Comparison of ENCODE assay signal across 8 mouse cellular contexts in the genomic region with DNA sequence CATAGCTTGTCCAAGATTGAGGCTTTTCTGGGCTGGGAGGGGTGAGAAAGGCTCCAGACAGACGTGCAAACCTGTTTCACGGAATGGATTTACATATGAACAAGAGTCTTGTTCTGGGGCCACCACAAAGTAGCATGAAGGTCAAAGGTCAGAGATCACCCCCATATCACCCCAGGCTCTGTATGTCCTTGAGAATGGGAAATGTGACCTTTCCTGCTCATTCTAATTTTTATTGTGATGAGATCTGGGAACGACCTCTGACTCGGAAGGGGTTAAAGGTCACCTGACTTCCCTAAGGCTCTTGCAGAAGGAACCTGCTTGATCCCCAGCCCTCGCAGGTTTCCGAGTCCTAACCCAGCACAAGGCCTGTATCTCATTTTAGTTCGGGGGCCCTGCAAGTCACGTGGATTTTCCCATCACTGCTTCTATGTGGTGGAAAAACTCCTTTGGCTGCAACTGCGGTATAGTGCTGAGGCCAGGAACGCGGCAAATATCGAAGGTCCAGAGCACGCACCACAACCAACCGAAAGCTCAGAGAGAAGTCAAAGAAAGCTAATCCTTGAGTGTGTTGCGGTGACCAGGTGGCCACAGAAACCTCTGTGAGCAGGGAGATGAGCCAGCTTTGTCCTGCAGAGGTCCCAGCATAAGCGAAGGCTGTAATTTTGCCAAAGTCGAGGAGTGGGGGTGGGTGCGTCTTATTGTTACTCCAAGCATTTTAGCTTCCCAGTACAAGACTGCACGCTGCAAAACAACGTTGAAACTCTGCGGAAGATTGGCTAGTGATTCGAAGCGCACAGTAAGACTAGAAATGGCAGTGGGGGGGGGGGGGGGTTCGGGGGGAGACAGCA.
DNase-seq lines count a peak whose midpoint lies in the region; ATAC-seq and TF ChIP-seq lines count a peak whose summit lies in the region.

No protein-coding gene starts in this region.

- intact Hi-C loops in gastrocnemius, adult 2 months (cut with DNase I): no loop called here
- intact Hi-C loops in gastrocnemius, postnatal 36 days (cut with DNase I): no loop called here

- H3K9ac ChIP-seq in intestine, embryonic 15.5 days: no peak overlapping the region
- H3K9ac ChIP-seq in stomach, embryonic 15.5 days: no peak overlapping the region

- no peak for DNase-seq in gastrocnemius, adult 2 months
- no peak for DNase-seq in gastrocnemius, postnatal 36 days
- peak; percentile 50 to 61 for DNase-seq in right cerebral cortex, postnatal 10 days (ENCODE audit: low spot score in 2 of 2)
- DNase-seq in right cerebral cortex, postnatal 36 days (ENCODE audit: low spot score in 2 of 2): no peak
- no peak for DNase-seq in kidney, postnatal 10 days

- no peaks in the 10 kb centered on the region for H3K36me3 ChIP-seq in intestine, embryonic 15.5 days
- H3K36me3 ChIP-seq in stomach, embryonic 15.5 days: no peaks in the 10 kb centered on the region

- H3K27ac ChIP-seq in gastrocnemius, adult 2 months: no peak overlapping the region
- H3K27ac ChIP-seq in intestine, embryonic 15.5 days: no peak overlapping the region
- H3K27ac ChIP-seq in stomach, embryonic 15.5 days: no peak overlapping the region; the same call in 1 of the 2 replicates

- H3K9me3 ChIP-seq in intestine, embryonic 15.5 days: no peaks in the 10 kb centered on the region
- no peaks in the 10 kb centered on the region for H3K9me3 ChIP-seq in stomach, embryonic 15.5 days

- ATAC-seq in intestine, embryonic 15.5 days: peak; percentile 21; the same call in 1 of the 2 replicates
- ATAC-seq in stomach, embryonic 15.5 days (ENCODE audit: insufficient read depth, low FRiP score, low read depth): no peak
- no peak for ATAC-seq in megakaryocyte-erythroid progenitor cell, adult 5-6 weeks (replicated peaks; ENCODE audit: low FRiP score, low TSS enrichment, poor library complexity, severe bottlenecking)

- TF ChIP-seq CTCF in gastrocnemius, adult 2 months (IDR thresholded peaks at IDR 0.05): no peak

- peaks cover 18% of the 10 kb centered on the region; the same call in 1 of the 2 replicates for H3K4me1 ChIP-seq in intestine, embryonic 15.5 days (replicated peaks)
- peaks cover 10% of the 10 kb centered on the region; the same call in 1 of the 2 replicates for H3K4me1 ChIP-seq in stomach, embryonic 15.5 days

- peak overlapping the region; percentile 63 for H3K4me3 ChIP-seq in gastrocnemius, adult 2 months
- H3K4me3 ChIP-seq in intestine, embryonic 15.5 days (replicated peaks): peak overlapping the region; percentile 6
- no peak overlapping the region for H3K4me3 ChIP-seq in stomach, embryonic 15.5 days (replicated peaks)

- peak overlapping the region; percentile 55 for H3K4me2 ChIP-seq in intestine, embryonic 15.5 days (replicated peaks)
- H3K4me2 ChIP-seq in stomach, embryonic 15.5 days: peak overlapping the region; percentile 47

- WGBS in intestine, embryonic 15.5 days: 49% methylated on average over 24 of the region's 24 CpGs
- WGBS in stomach, embryonic 15.5 days: 39% methylated on average over 24 of the region's 24 CpGs

- H3K27me3 ChIP-seq in intestine, embryonic 15.5 days (replicated peaks): no peaks in the 10 kb centered on the region
- no peaks in the 10 kb centered on the region for H3K27me3 ChIP-seq in stomach, embryonic 15.5 days (replicated peaks)

Comparison
In these comparisons a context has a peak if more than half of its experiments do, and no peak if none do; other contexts are left out.
1. DNase-seq: peak in right cerebral cortex, postnatal 10 days (2 of 2); none in gastrocnemius, adult 2 months (single experiment), gastrocnemius, postnatal 36 days (0 of 2), right cerebral cortex, postnatal 36 days (0 of 2) and kidney, postnatal 10 days (single experiment).